Mouse (Mus musculus): ENCODE measurements around the gene Klf15.

GRCm38 (mm10) chr6:90505906-90506305 is 43.5 kb downstream of the Klf15 start:
- no peak for TF ChIP-seq CTCF (IDR thresholded peaks at IDR 0.05; ENCODE audit: extremely low read depth, insufficient read depth, low read length)
- no peak for TF ChIP-seq POLR2A (IDR thresholded peaks at IDR 0.05; ENCODE audit: extremely low read depth, insufficient read depth, low read length)

Data from cortical plate, adult 2 months (tissue).